Mouse (Mus musculus): ENCODE data around the gene Slc7a6. TPM values are rescaled to one million over a fixed set of nuclear protein-coding genes. Genes with fewer than 3 reads are reported as not detected.

Slc7a6 gene
- polyA plus RNA-seq (2016; fragmentation: Nextera tagmentation; extraction: Ambion mirVana): 86.5 and 87.9 TPM in 2 replicates

DNA sequence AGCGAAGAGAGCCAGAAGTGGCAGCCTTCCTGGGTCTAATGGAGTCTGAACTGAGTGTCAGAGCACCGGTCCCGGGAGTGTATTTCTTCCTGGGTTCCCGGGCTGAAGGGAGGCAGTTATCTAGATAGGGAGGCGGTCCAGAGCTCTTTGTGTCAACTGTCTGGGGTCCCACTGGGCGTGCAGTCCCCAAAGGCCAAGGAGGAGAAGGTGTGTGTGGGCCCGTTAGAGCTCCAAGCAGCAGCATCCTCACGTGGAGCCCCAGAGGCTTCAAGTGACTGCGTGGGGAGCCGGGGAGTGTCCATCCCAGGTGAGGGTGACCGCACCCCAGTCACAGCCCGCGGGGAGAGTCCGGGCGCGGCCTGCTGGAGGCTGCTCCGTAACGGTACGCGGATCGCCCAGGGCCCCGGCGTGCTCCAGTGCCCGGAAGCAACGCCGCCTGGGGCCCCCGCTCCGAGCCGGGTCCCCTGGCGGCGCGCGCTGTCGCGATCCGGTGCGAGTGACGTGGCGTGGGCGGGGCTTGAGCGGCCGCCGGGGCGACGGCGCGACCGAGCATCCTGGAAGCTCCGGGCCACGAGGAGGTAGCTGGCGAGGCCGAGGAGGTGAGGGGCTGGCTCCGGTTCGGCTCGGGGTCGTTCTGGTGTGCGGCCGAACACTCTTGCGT is at the start of gene Slc7a6:
Gene Slc7a6, plus strand, starts transcription at position 502 of the 661 bp plus-strand sequence.
- Histone ChIP-seq H3K27ac (peak within 1 kb of the TSS; percentile 98), H3K36me3 (replicated peaks) (peaks cover 33% of the 10 kb centered on the region), H3K9me3 (no peaks in the 10 kb centered on the region), H3K4me1 (peaks cover 23% of the 10 kb centered on the region), H3K4me3 (peak within 1 kb of the TSS; percentile 96), H3K27me3 (ENCODE audit: poor library complexity, severe bottlenecking) (no peaks in the 10 kb centered on the region)
- peak; percentile 80 for DNase-seq (ENCODE audit: extremely low spot score, low spot score)
- WGBS: under 1% methylated on average over 59 of the region's 59 CpGs

DNA sequence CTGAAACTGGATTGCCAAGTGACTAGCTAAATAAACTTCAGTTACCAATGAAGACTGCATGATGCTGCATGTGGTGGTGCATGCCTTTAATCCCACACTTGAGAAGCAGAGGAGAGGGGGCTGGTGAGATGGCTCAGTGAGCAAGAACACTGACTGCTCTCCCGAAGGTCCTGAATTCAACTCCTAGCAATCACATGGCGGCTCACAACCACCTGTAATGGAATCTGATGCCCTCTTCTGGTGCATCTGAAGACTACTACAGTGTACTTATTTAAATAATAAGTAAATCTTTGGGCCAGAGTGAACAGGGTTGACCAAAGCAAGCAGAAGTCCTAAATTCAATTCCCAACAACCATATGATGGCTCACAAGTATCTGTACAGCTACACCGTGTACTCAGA is 45.2 kb upstream of the Slc7a6 start:
- Histone ChIP-seq H3K4me1 (no peaks in the 10 kb centered on the region), H3K9me3 (no peaks in the 10 kb centered on the region), H3K27ac (no peak overlapping the region), H3K27me3 (ENCODE audit: poor library complexity, severe bottlenecking) (no peaks in the 10 kb centered on the region), H3K4me3 (no peak overlapping the region), H3K36me3 (replicated peaks) (peaks cover 55% of the 10 kb centered on the region)
- no peak for DNase-seq (ENCODE audit: extremely low spot score, low spot score)
- 82% methylated on average over 3 of the region's 3 CpGs for WGBS

DNA sequence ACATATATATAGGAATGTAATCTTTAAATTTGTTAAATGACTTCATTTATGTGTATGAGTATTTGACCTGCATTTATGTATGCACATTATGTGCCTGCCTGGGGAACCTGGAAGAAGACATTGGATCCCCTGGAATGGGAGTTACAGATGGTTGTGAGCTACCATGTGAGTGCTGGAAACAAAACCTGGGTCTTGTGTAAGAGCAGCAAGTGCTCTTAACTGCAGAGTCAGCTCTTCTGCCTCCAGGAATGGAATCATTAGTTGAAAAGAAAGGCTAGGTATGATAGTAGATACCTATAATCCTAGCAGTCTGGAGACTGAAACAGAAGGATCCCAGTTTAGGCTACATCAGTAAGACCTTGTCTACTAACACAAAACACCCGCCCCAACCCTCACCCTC is 42.6 kb upstream of the Slc7a6 start:
- no peak overlapping the region for H3K4me3 ChIP-seq
- WGBS: 100% methylated on average over 1 of the region's 1 CpGs
- peaks cover 58% of the 10 kb centered on the region for H3K36me3 ChIP-seq (replicated peaks)
- no peak for DNase-seq (ENCODE audit: extremely low spot score, low spot score)
- no peaks in the 10 kb centered on the region for H3K4me1 ChIP-seq
- no peak overlapping the region for H3K27ac ChIP-seq
- H3K9me3 ChIP-seq: no peaks in the 10 kb centered on the region
- no peaks in the 10 kb centered on the region for H3K27me3 ChIP-seq (ENCODE audit: poor library complexity, severe bottlenecking)

DNA sequence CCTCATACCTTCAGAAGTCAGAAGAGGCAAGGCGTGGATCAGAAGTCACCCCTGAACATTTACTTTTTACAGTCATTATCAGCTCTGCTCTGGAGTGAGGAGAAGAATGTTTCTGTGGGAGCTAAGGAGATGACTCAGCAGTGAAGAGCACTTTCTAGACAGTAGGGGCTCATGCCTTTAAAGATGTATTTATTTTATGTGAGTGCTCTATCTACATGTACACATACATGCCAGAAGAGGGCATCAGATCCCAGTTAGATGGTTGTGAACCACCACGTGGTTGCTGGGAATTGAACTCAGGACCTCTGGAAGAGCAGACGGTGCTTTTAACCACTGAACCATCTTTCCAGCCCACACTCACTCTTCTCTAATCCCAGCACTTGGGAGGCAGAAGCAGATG is 41.6 kb upstream of the Slc7a6 start:
- Histone ChIP-seq H3K36me3 (replicated peaks) (peaks cover 64% of the 10 kb centered on the region), H3K9me3 (no peaks in the 10 kb centered on the region), H3K4me1 (no peaks in the 10 kb centered on the region), H3K4me3 (no peak overlapping the region), H3K27ac (no peak overlapping the region), H3K27me3 (ENCODE audit: poor library complexity, severe bottlenecking) (no peaks in the 10 kb centered on the region; the same call in 1 of the 2 replicates)
- WGBS: 65% methylated on average over 3 of the region's 3 CpGs
- no peak for DNase-seq (ENCODE audit: extremely low spot score, low spot score)

DNA sequence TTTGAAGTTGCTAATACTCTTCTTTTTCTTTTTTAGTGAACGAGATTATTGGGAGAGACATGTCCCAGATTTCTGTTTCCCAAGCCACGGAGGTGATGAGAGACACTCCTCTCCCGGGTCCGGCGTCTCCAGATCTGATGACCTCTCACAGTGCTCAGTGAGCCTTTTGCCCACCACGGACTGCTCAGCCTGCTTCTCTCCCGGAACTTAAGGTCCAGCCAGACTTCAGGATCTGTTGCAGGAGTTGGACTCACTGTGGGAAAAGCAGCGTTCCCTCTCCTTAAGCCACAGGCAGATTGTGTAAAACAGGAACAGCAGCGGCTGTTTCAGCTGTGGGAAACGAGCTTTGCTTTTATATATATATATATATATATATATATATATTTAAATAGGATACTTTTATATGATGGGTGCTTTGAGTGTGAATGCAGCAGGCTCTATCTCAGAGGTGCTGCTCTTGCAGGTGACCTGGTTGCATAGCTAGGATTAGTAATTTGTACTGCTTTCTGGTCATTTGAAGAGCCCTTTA is 40.7 kb upstream of the Slc7a6 start:
- H3K4me1 ChIP-seq: no peaks in the 10 kb centered on the region
- no peak for DNase-seq (ENCODE audit: extremely low spot score, low spot score)
- 90% methylated on average over 10 of the region's 10 CpGs for WGBS
- no peak overlapping the region for H3K27ac ChIP-seq
- no peak overlapping the region for H3K4me3 ChIP-seq
- no peaks in the 10 kb centered on the region for H3K9me3 ChIP-seq
- peaks cover 8% of the 10 kb centered on the region for H3K27me3 ChIP-seq (ENCODE audit: poor library complexity, severe bottlenecking)
- peaks cover 72% of the 10 kb centered on the region for H3K36me3 ChIP-seq (replicated peaks)

DNA sequence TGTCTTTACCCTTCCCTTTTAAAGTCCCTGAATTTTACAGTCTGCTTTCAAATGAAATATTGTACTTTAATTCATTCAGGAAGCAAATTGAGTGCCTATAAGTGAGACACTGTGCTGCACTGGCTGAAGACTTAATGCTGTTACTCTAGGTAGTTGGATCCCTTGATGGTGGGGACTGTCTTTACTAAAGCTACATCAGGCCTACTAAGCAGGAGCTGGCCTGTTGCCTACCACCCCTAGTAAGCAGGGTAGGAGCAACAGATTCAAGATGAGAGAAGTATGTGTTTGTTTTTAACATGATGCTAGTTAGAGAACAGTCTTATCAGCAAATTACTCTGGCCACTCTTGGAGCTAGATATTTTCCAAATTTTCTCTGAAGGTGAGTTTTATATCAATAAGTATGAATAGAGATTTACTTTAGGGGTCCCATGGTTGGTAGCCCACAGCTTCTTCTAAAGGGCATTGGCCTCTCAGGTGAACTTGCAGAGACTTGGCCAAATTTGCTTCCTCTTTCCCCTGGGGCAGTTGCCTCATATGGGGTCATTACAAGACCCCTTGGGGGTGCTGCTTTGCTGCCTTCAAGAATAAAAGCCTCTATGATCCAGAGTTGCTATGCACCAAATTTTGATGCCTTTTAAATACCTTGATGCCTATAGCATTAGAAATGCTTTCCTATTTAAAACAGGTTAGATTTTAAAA is 39.3 kb upstream of the Slc7a6 start:
- H3K4me1 ChIP-seq: no peaks in the 10 kb centered on the region
- no peak overlapping the region for H3K27ac ChIP-seq
- no peak overlapping the region for H3K4me3 ChIP-seq
- H3K9me3 ChIP-seq: no peaks in the 10 kb centered on the region
- no peak for DNase-seq (ENCODE audit: extremely low spot score, low spot score)
- peaks cover 68% of the 10 kb centered on the region for H3K36me3 ChIP-seq (replicated peaks)
- peaks cover 23% of the 10 kb centered on the region for H3K27me3 ChIP-seq (ENCODE audit: poor library complexity, severe bottlenecking)

DNA sequence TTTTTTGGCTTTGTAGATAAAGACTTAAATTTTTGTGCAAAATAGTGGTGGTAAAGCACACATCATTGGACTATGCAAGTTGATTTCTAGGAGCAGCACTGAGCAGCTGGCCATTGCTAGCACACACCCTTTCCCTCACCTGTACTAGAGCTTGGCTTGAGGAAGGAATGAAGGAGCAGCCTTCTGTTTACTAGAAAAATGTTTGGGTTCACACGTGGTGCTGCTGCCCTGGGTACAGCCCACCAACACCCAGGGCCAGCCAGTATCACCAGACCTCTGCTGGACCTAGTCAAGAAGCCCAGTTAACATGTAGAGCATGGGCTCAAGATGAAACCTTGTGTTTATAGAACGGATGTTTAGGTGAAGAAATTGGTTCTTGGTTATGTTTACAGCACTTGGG is 38.7 kb upstream of the Slc7a6 start:
- peaks cover 67% of the 10 kb centered on the region for H3K36me3 ChIP-seq (replicated peaks)
- no peak overlapping the region for H3K27ac ChIP-seq
- DNase-seq (ENCODE audit: extremely low spot score, low spot score): no peak
- H3K27me3 ChIP-seq (ENCODE audit: poor library complexity, severe bottlenecking): peaks cover 29% of the 10 kb centered on the region
- H3K4me3 ChIP-seq: no peak overlapping the region
- no peaks in the 10 kb centered on the region for H3K9me3 ChIP-seq
- H3K4me1 ChIP-seq: peaks cover 4% of the 10 kb centered on the region; the same call in 1 of the 2 replicates
- WGBS: 81% methylated on average over 2 of the region's 2 CpGs

DNA sequence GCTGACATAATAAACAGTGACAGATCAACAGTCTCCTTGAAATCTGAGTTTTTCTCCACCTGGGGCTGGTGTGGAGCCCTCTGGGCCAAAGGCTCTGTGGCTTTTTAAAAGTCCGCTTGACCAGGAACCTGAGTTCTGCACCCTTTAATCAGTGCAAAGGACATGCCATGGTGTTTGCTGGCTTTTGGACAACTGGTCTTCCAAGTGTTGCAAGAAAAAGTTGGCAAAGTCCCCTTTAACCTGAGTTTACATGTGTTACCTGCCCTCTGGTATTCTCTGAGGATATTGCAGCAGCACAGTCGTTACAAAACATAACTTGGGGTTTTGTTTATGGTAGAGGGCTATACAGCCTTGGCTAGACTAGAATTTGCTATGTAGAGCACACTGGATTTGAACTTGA is 38.2 kb upstream of the Slc7a6 start:
- Histone ChIP-seq H3K27me3 (ENCODE audit: poor library complexity, severe bottlenecking) (peaks cover 34% of the 10 kb centered on the region), H3K4me3 (no peak overlapping the region), H3K27ac (no peak overlapping the region), H3K9me3 (no peaks in the 10 kb centered on the region), H3K36me3 (replicated peaks) (peaks cover 67% of the 10 kb centered on the region), H3K4me1 (peaks cover 9% of the 10 kb centered on the region)
- WGBS: 87% methylated on average over 2 of the region's 2 CpGs
- no peak for DNase-seq (ENCODE audit: extremely low spot score, low spot score)

DNA sequence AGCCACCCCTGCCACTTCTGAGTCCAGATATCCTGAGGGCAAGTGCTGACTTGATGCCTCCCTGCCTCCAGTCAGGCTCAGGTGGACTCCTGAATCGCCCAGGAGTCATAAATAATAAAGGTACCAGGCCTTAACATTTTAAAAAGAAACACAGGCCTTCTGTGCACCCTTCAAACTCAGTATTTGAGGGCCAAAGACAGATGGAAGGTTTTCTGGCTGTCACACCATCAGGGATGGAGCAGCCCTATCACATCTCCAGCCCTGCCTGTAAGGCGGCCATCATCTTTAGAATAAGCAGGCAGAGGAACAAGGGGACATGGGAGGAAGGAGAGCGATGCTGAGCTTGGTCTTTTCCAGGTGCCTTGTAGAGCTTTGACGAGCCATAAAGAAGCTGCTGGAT is 37.6 kb upstream of the Slc7a6 start:
- H3K27me3 ChIP-seq (ENCODE audit: poor library complexity, severe bottlenecking): peaks cover 39% of the 10 kb centered on the region
- peaks cover 14% of the 10 kb centered on the region for H3K4me1 ChIP-seq
- no peak for DNase-seq (ENCODE audit: extremely low spot score, low spot score)
- peaks cover 66% of the 10 kb centered on the region for H3K36me3 ChIP-seq (replicated peaks)
- WGBS: 92% methylated on average over 4 of the region's 4 CpGs
- H3K27ac ChIP-seq: no peak overlapping the region
- H3K4me3 ChIP-seq: no peak overlapping the region
- no peaks in the 10 kb centered on the region for H3K9me3 ChIP-seq

DNA sequence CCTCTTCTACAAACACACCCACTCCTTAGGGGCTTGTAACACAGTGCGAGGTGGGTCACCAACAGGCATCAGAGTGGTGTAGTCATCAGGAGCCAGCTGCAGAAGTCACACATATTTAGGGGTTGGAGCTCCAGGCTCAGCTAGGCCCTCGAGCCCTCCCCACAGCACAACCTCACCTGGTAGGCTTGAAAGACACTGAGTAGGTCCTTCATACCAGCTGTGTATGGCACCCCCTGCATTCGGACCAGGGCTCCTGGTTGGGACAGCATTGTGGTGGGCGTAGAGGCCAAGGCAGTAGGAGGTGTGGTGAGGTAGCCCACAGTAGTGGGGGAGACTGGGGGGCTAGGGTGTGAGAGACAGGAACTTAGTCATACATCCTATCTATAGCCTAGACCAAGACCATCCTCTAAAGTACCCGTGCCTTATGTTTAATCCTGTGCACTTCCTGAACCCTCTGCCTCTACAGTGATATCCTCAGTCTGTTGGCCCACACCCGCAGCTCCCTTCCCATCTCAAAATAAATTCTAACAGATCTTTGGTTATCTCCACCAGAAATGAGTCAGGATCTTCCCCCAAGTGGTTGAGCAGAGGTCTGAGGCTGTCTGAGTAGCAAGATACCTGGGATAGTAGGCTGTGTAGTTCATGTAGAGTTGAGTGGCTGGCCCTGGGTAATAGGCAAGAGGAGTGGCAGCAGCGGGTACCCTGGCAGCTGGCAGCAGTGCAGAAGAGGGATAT is 37.0 kb upstream of the Slc7a6 start:
- no peaks in the 10 kb centered on the region for H3K9me3 ChIP-seq
- H3K4me1 ChIP-seq: peaks cover 21% of the 10 kb centered on the region
- DNase-seq (ENCODE audit: extremely low spot score, low spot score): no peak
- peaks cover 45% of the 10 kb centered on the region for H3K27me3 ChIP-seq (ENCODE audit: poor library complexity, severe bottlenecking)
- H3K4me3 ChIP-seq: no peak overlapping the region
- no peak overlapping the region for H3K27ac ChIP-seq
- H3K36me3 ChIP-seq (replicated peaks): peaks cover 64% of the 10 kb centered on the region
- 94% methylated on average over 7 of the region's 7 CpGs for WGBS

DNA sequence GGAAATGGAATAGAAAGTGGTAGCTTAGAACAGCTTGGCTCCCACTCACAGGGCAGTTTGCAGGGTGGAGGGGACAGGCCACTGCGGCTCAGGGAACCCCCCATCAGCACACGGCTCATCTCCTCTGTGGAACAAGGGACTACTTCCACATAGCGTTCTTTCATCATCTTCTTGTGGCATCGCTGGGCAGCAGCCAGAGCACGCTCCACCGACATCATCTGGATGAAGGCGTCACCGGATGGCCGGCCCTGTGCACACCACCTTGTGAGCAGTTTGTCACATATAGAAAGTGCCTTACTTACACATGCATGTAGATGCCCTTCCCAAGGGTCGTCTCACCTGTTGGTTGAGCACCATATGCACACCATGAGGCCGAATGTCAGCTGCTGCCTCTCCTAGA is 36.3 kb upstream of the Slc7a6 start:
- no peaks in the 10 kb centered on the region for H3K9me3 ChIP-seq
- no peak overlapping the region for H3K27ac ChIP-seq
- H3K4me3 ChIP-seq: no peak overlapping the region
- WGBS: 95% methylated on average over 11 of the region's 11 CpGs
- DNase-seq (ENCODE audit: extremely low spot score, low spot score): no peak
- H3K36me3 ChIP-seq (replicated peaks): peaks cover 59% of the 10 kb centered on the region
- H3K27me3 ChIP-seq (ENCODE audit: poor library complexity, severe bottlenecking): peaks cover 52% of the 10 kb centered on the region
- H3K4me1 ChIP-seq: peaks cover 28% of the 10 kb centered on the region

DNA sequence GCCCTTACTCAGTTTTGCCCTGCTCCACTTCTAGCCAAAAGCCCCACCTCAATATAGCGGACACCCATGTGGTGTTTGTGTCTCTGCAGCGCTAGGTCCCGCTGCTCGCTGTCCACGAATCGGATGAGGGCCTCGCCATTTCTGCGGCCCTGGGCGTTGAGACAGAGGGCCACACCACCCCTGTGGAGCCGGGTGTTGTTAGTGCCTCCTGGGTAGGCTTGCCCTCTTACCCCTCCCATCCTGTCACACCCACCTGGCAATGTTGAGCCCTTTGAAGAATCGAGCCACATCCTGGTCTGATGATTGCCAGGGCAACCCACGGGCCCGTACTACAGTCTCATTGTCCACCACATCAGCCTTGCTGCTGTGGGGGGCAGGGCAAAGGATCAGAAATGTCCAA is 35.1 kb upstream of the Slc7a6 start:
- Histone ChIP-seq H3K9me3 (no peaks in the 10 kb centered on the region), H3K36me3 (replicated peaks) (peaks cover 51% of the 10 kb centered on the region), H3K27ac (no peak overlapping the region), H3K27me3 (ENCODE audit: poor library complexity, severe bottlenecking) (peaks cover 64% of the 10 kb centered on the region), H3K4me1 (peaks cover 39% of the 10 kb centered on the region), H3K4me3 (no peak overlapping the region)
- 76% methylated on average over 13 of the region's 13 CpGs for WGBS
- DNase-seq (ENCODE audit: extremely low spot score, low spot score): no peak

DNA sequence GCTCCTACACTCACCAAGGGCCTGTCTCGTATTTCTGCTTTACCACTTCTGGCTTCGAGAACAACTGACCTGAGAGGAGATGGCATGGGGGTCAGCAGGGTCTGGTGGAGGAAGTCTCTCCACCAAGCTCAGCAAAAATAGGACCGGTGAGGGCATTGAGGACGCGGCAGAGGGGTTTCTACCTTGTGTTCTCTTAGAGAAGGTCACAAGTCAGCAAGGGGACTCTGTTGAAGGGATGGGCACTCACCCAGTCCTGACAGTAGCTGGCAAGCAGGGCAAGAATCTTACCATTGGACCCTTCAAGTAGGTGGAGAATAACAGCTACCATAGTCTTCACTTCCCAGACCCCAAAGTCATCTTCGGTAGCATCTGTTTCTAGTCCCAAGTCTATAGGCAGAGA is 34.7 kb upstream of the Slc7a6 start:
- no peak for DNase-seq (ENCODE audit: extremely low spot score, low spot score)
- no peak overlapping the region for H3K27ac ChIP-seq
- H3K27me3 ChIP-seq (ENCODE audit: poor library complexity, severe bottlenecking): peaks cover 68% of the 10 kb centered on the region
- peaks cover 42% of the 10 kb centered on the region for H3K4me1 ChIP-seq
- 82% methylated on average over 6 of the region's 6 CpGs for WGBS
- no peaks in the 10 kb centered on the region for H3K9me3 ChIP-seq
- no peak overlapping the region for H3K4me3 ChIP-seq
- H3K36me3 ChIP-seq (replicated peaks): peaks cover 46% of the 10 kb centered on the region

All from forebrain, embryonic 10.5 days (tissue).